Mouse (Mus musculus) erythroblast, embryonic 14.5 days (primary cell): Measurements from ENCODE around the gene Sox13.

Source experiments
- GATA1 ChIP-seq: IDR thresholded peaks from 2 replicates; pipeline ENCODE4 v1.6.1; 2012; ENCODE audit warnings: low read length, inconsistent platforms, mixed read lengths
- TAL1 ChIP-seq: IDR thresholded peaks from 3 replicates; pipeline ENCODE4 v1.6.1; 2012; ENCODE audit warnings: low read length, inconsistent platforms, mixed read lengths

DNA sequence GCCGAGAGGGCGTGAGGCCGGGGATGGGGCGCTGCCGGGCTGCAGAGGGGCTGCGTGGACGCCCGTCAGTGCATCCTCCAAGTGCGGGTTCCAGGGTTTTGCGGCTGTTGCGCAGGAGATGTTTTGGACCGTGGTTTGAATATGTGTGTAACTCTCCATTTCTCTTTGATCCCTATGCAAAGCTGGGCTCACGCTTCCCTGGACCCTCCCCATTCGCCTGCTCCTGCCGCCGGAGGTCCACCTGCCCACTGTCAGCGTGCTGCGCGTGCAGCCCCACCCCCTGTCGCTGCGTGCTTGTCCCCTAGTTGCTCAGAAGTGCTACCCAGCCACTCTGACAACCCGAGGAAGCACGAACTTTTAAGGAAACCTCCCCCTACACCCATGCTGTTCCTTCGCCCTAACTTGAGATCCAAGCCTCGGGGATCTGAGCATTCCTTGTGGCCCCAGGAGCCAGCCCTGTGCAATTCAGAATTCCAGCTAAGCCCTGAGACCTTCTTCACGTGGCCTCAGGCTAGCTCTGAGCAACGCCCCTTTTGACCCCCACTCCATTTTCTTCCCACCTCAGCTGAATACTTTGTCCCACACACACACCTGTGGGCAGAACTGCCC is 60.1 kb downstream of the Sox13 start:
- no peak for TF ChIP-seq GATA1
- TF ChIP-seq TAL1: no peak
